Mouse (Mus musculus): ENCODE data around the gene Tmem43. TPM values are rescaled to one million over a fixed set of nuclear protein-coding genes. Genes with fewer than 3 reads are reported as not detected.

The Tmem43 gene
- total RNA-seq, 1 experiment: 87.5 TPM

- no peak overlapping the region for H3K9ac ChIP-seq (ENCODE audit: insufficient read depth, low read depth, low read length, poor library complexity, severe bottlenecking)
- no peak overlapping the region for H3K4me3 ChIP-seq (ENCODE audit: insufficient read depth in 1 of 2, low read depth in 1 of 2, low read length in 2 of 2, poor library complexity in 1 of 2, severe bottlenecking in 1 of 2)
- H3K9me3 ChIP-seq (ENCODE audit: control insufficient read depth, insufficient read depth, low read depth, low read length): no peaks in the 10 kb centered on the region
- 0 out of 4 replicates have a peak, but pooled peaks cover 0 to 2% of the 10 kb centered on the region in 2 experiments for H3K4me1 ChIP-seq (ENCODE audit: control insufficient read depth in 2 of 2, insufficient read depth in 2 of 2, low read length in 2 of 2, poor library complexity in 1 of 2)
- no peak for DNase-seq (ENCODE audit: low read depth, low spot score)
- no peaks in the 10 kb centered on the region for H3K36me3 ChIP-seq (ENCODE audit: control insufficient read depth, insufficient read depth, low read length, poor library complexity, severe bottlenecking)
- H3K27ac ChIP-seq (ENCODE audit: insufficient read depth, low read depth, low read length, poor library complexity, severe bottlenecking): no peak overlapping the region
- in situ Hi-C loops (cut with MboI; ENCODE audit: low sequenced_read_pairs in 2 of 2, unreplicated experiment in 2 of 2): no loop called here
- TF ChIP-seq ZNF384 (IDR thresholded peaks at IDR 0.05; ENCODE audit: low read depth, low read length): no peak
- TF ChIP-seq MAFK (IDR thresholded peaks at IDR 0.05; ENCODE audit: insufficient read depth, low read depth, low read length): no peak
- TF ChIP-seq HCFC1 (IDR thresholded peaks at IDR 0.05; ENCODE audit: borderline replicate concordance, insufficient read depth, low read length): no peak
- no peak for TF ChIP-seq CHD2 (IDR thresholded peaks at IDR 0.05; ENCODE audit: low read depth, low read length)
- TF ChIP-seq ZC3H11A (IDR thresholded peaks at IDR 0.05; ENCODE audit: borderline replicate concordance, low read depth, low read length): no peak
Observed at GRCm38 (mm10) chr6:91536047-91536765, 62.7 kb downstream of the Tmem43 start.

Other genes with a start within 250 kb of the Tmem43 start
- gene Wnt7a, start 62.3 kb upstream of the Tmem43 start, total RNA-seq (2012; rRNA removed): 1.0 and 2.2 TPM in 2 replicates
- gene Chchd4, start 157 bp upstream of the Tmem43 start, total RNA-seq (2012; rRNA removed): 24.6 and 30.2 TPM in 2 replicates
- 17.6 and 22.0 TPM in 2 replicates for gene Xpc, start 42.2 kb downstream of the Tmem43 start, total RNA-seq (2012; rRNA removed)
- gene Lsm3, start 42.2 kb downstream of the Tmem43 start, total RNA-seq (2012; rRNA removed): 192 and 240 TPM in 2 replicates
- 150 and 231 TPM in 2 replicates for gene Slc6a6, start 210.3 kb downstream of the Tmem43 start, total RNA-seq (2012; rRNA removed)

All from ES-E14 (cell line).